Mouse (Mus musculus): ENCODE measurements around the gene Dpysl4.

- no peak for TF ChIP-seq ZNF384 (IDR thresholded peaks at IDR 0.05; ENCODE audit: low read depth, low read length)
- TF ChIP-seq EP300 (IDR thresholded peaks at IDR 0.05; ENCODE audit: low read length), result no peak
- TF ChIP-seq RCOR1 (conservative IDR thresholded peaks at IDR 0.05; ENCODE audit: low read depth, low read length), result no peak
- no peak for TF ChIP-seq CTCF (conservative IDR thresholded peaks at IDR 0.05 in 1 of 2, IDR thresholded peaks at IDR 0.05 in 1 of 2; ENCODE audit: low read depth in 2 of 2, low read length in 2 of 2)
- TF ChIP-seq PAX5 (IDR thresholded peaks at IDR 0.05; ENCODE audit: low read length), result no peak
- no peak for TF ChIP-seq MYC (IDR thresholded peaks at IDR 0.05; ENCODE audit: low read depth, low read length)
- no peak for TF ChIP-seq ZMIZ1 (IDR thresholded peaks at IDR 0.05; ENCODE audit: low read depth, low read length)
- no peak for TF ChIP-seq POLR2A (IDR thresholded peaks at IDR 0.05; ENCODE audit: low read depth, low read length)
These were observed 16.0 kb downstream of the Dpysl4 start for GRCm38 (mm10) chr7:139101826-139102225.

All from CH12.LX (cell line).